Mouse (Mus musculus): Measurements from ENCODE around the gene Aplp2.

- TF ChIP-seq CTCF (IDR thresholded peaks at IDR 0.05; ENCODE audit: low read depth, low read length) (no peak), GATA1 (IDR thresholded peaks at IDR 0.05; ENCODE audit: borderline replicate concordance, low read length) (no peak), TAL1 (conservative IDR thresholded peaks at IDR 0.05; ENCODE audit: low read depth, low read length) (0 out of 2 replicates have a peak, but pooled peaks have one; percentile 23), GATA2 (IDR thresholded peaks at IDR 0.05; ENCODE audit: borderline replicate concordance, low read depth, low read length) (no peak), POLR2AphosphoS5 (IDR thresholded peaks at IDR 0.05; ENCODE audit: insufficient replicate concordance, low read depth, low read length) (no peak)
These were observed 29.6 kb upstream of the Aplp2 start for GRCm38 (mm10) chr9:31241208-31241699.
